13 mouse cellular contexts compared by ENCODE assay signal in genomic region chr4:58170430-58170829, GRCm38 (mm10). TPM values are rescaled to one million over a fixed set of nuclear protein-coding genes. Genes with fewer than 3 reads are reported as not detected.
DNase-seq lines count a peak whose midpoint lies in the region; ATAC-seq and TF ChIP-seq lines count a peak whose summit lies in the region.
"Had no signal": no experiment of that assay in that cellular context is flagged by ENCODE, and none has a peak within 500 bp of the region (broad histone marks: within the 10 kb centered on the region; RNA-seq: fewer than 3 reads in every experiment).

No protein-coding gene starts in this region.

- no peak overlapping the region for H3K4me2 ChIP-seq in lung, embryonic 15.5 days
- no peak overlapping the region for H3K4me2 ChIP-seq in stomach, embryonic 16.5 days (ENCODE audit: low read depth, low read length)
- no peak overlapping the region for H3K4me2 ChIP-seq in forebrain, embryonic 16.5 days (ENCODE audit: low read length)
- H3K4me2 ChIP-seq: hindbrain, embryonic 15.5 days had no signal

- no peaks in the 10 kb centered on the region for H3K9me3 ChIP-seq in lung, embryonic 15.5 days
- H3K9me3 ChIP-seq in stomach, embryonic 16.5 days (replicated peaks; ENCODE audit: control insufficient read depth, low read length) = no peaks in the 10 kb centered on the region
- H3K9me3 ChIP-seq in forebrain, embryonic 16.5 days (ENCODE audit: control insufficient read depth, low read length) = no peaks in the 10 kb centered on the region
- H3K9me3 ChIP-seq: hindbrain, embryonic 15.5 days had no signal

- H3K36me3 ChIP-seq in lung, embryonic 15.5 days = no peaks in the 10 kb centered on the region
- H3K36me3 ChIP-seq in stomach, embryonic 16.5 days (ENCODE audit: control insufficient read depth, insufficient read depth, low read length) = no peaks in the 10 kb centered on the region
- H3K36me3 ChIP-seq in forebrain, embryonic 16.5 days (ENCODE audit: control insufficient read depth, insufficient read depth) = no peaks in the 10 kb centered on the region
- H3K36me3 ChIP-seq: hindbrain, embryonic 15.5 days had no signal

- DNase-seq in cerebellum, adult 11-12 months = peak; percentile 3
- no peak for DNase-seq in cerebellum, adult 8-10 months
- DNase-seq in lung, adult 2 months = no peak
- peak; percentile 14 to 18 for DNase-seq in kidney, postnatal 36 days
- no peak for DNase-seq in layer of hippocampus, adult 9-10 months (ENCODE audit: low spot score)
- DNase-seq: thymus, postnatal 36 days had no signal

- H3K4me1 ChIP-seq in lung, embryonic 15.5 days = peaks cover 14% of the 10 kb centered on the region; the same call in 1 of the 2 replicates
- H3K4me1 ChIP-seq in lung, adult 2 months (ENCODE audit: control insufficient read depth, insufficient read depth, low read length) = no peaks in the 10 kb centered on the region; the same call in 1 of the 2 replicates
- 0 out of 2 replicates have a peak, but pooled peaks cover 6% of the 10 kb centered on the region for H3K4me1 ChIP-seq in stomach, embryonic 16.5 days (ENCODE audit: control insufficient read depth, insufficient read depth, low read length)
- H3K4me1 ChIP-seq in forebrain, embryonic 16.5 days (replicated peaks; ENCODE audit: control insufficient read depth, insufficient read depth, low read length) = peaks cover 2% of the 10 kb centered on the region; the same call in 1 of the 2 replicates
- H3K4me1 ChIP-seq: hindbrain, embryonic 15.5 days had no signal

- ATAC-seq in lung, embryonic 15.5 days (ENCODE audit: borderline replicate concordance, extremely low read depth, low FRiP score, low TSS enrichment) = peak; percentile 46; the same call in 1 of the 2 replicates
- ATAC-seq in stomach, embryonic 16.5 days (ENCODE audit: insufficient read depth, low FRiP score) = no peak
- no peak for ATAC-seq in forebrain, embryonic 16.5 days
- ATAC-seq: activated CD4-positive, CD25-positive, alpha-beta regulatory T cell, adult 4 months had no signal

- no peak overlapping the region for H3K9ac ChIP-seq in lung, embryonic 15.5 days
- no peak overlapping the region for H3K9ac ChIP-seq in stomach, embryonic 16.5 days (ENCODE audit: low read length)
- no peak overlapping the region for H3K9ac ChIP-seq in forebrain, embryonic 16.5 days (replicated peaks; ENCODE audit: low read depth, low read length)
- H3K9ac ChIP-seq: hindbrain, embryonic 15.5 days had no signal

- H3K4me3 ChIP-seq in lung, embryonic 15.5 days = no peak overlapping the region
- no peak overlapping the region for H3K4me3 ChIP-seq in lung, adult 2 months (replicated peaks; ENCODE audit: extremely low read depth, low read depth, low read length)
- H3K4me3 ChIP-seq in stomach, embryonic 16.5 days (replicated peaks; ENCODE audit: low read length) = no peak overlapping the region
- H3K4me3 ChIP-seq in forebrain, embryonic 16.5 days (replicated peaks; ENCODE audit: low read length) = no peak overlapping the region
- H3K4me3 ChIP-seq: hindbrain, embryonic 15.5 days; left cerebral cortex, adult 2 months had no signal

- 51% methylated on average over 5 of the region's 5 CpGs for WGBS in lung, embryonic 15.5 days
- 73% methylated on average over 5 of the region's 5 CpGs for WGBS in lung, adult 2 months
- WGBS in stomach, embryonic 16.5 days = 48% methylated on average over 5 of the region's 5 CpGs
- WGBS in forebrain, embryonic 16.5 days = 82% methylated on average over 5 of the region's 5 CpGs

- no peaks in the 10 kb centered on the region for H3K27me3 ChIP-seq in lung, embryonic 15.5 days
- no peaks in the 10 kb centered on the region for H3K27me3 ChIP-seq in stomach, embryonic 16.5 days (ENCODE audit: control insufficient read depth, insufficient read depth, low read length)
- no peaks in the 10 kb centered on the region for H3K27me3 ChIP-seq in forebrain, embryonic 16.5 days (replicated peaks; ENCODE audit: control insufficient read depth, insufficient read depth, low read length)
- H3K27me3 ChIP-seq: hindbrain, embryonic 15.5 days had no signal

- TF ChIP-seq CTCF in lung, adult 2 months (IDR thresholded peaks at IDR 0.05; ENCODE audit: insufficient read depth, low read length) = no peak

- peak overlapping the region; percentile 14; the same call in 1 of the 2 replicates for H3K27ac ChIP-seq in lung, embryonic 15.5 days
- peak overlapping the region; percentile 79 for H3K27ac ChIP-seq in stomach, embryonic 16.5 days (ENCODE audit: low read length)
- H3K27ac ChIP-seq in forebrain, embryonic 16.5 days (ENCODE audit: low read length) = no peak overlapping the region
- H3K27ac ChIP-seq: hindbrain, embryonic 15.5 days; left cerebral cortex, adult 2 months; macrophage had no signal

- TF ChIP-seq POLR2A in lung, adult 2 months (IDR thresholded peaks at IDR 0.05; ENCODE audit: borderline replicate concordance, extremely low read depth, low read depth, low read length) = no peak

RNA-seq across cellular contexts. Expression of gene Svep1, which starts 36.2 kb away (rescaled TPM):
- polyA plus RNA-seq in lung, embryonic 15.5 days (2015; fragmentation: Nextera tagmentation; extraction: Ambion mirVana) = 11.2 and 12.7 TPM in 2 replicates
- 13.7 and 20.0 TPM in 2 replicates for polyA plus RNA-seq in lung, adult 2 months (2012; rRNA removed)
- polyA plus RNA-seq in stomach, embryonic 16.5 days (2015; fragmentation: Nextera tagmentation; extraction: Ambion mirVana) = 5.3 and 5.7 TPM in 2 replicates
- polyA plus RNA-seq in forebrain, embryonic 16.5 days (2015; fragmentation: Nextera tagmentation; extraction: Ambion mirVana) = 0.49 and 0.65 TPM in 2 replicates
- polyA plus RNA-seq: activated CD4-positive, CD25-positive, alpha-beta regulatory T cell, adult 4 months; macrophage had no signal

Comparison
In these comparisons a context has a peak if more than half of its experiments do, and no peak if none do; other contexts are left out.
1. DNase-seq: peak in cerebellum, adult 11-12 months (single experiment) and kidney, postnatal 36 days (2 of 2); none in cerebellum, adult 8-10 months (single experiment), lung, adult 2 months (single experiment) and layer of hippocampus, adult 9-10 months (single experiment).